Mouse (Mus musculus): Measurements from ENCODE around the gene Phf24. TPM values are rescaled to one million over a fixed set of nuclear protein-coding genes. Genes with fewer than 3 reads are reported as not detected.
A peak's percentile ranks its signal among the peaks of the same experiment; 100 is the strongest.

Gene Phf24
- total and polyA plus RNA-seq, 3 experiments, result 0.31 to 0.92 TPM; not detected in 1

GRCm38 (mm10) chr4:42988296-42988695 lies 71.8 kb downstream of the Phf24 start:
- H3K4me1 ChIP-seq (ENCODE audit: control insufficient read depth in 1 of 2, insufficient read depth in 2 of 2, low read length in 2 of 2), result no peaks in the 10 kb centered on the region
- no peak overlapping the region for H3K9ac ChIP-seq (ENCODE audit: control insufficient read depth, low read depth, low read length, poor library complexity, severe bottlenecking)
- DNase-seq (ENCODE audit: low read depth, low spot score), result peak; percentile 52
- H3K36me3 ChIP-seq (ENCODE audit: control insufficient read depth in 1 of 2, insufficient read depth in 2 of 2, low read length in 2 of 2), result peaks cover 8 to 56% of the 10 kb centered on the region in 2 experiments
- no peaks in the 10 kb centered on the region for H3K9me3 ChIP-seq (replicated peaks; ENCODE audit: insufficient read depth, low read length)
- H3K27me3 ChIP-seq (ENCODE audit: control insufficient read depth in 1 of 2, insufficient read depth in 2 of 2, low read length in 2 of 2), result no peaks in the 10 kb centered on the region
- TF ChIP-seq CTCF (IDR thresholded peaks at IDR 0.05 in 2 of 3, conservative IDR thresholded peaks at IDR 0.05 in 1 of 3; ENCODE audit: control insufficient read depth in 1 of 3, insufficient read depth in 1 of 3, low read depth in 2 of 3, low read length in 3 of 3, poor library complexity in 1 of 3, severe bottlenecking in 1 of 3), result peak in 2 of 3 experiments; percentile 31 to 34; a peak in 3 of 6 replicates
- no peak for TF ChIP-seq E2F4 (IDR thresholded peaks at IDR 0.05; ENCODE audit: borderline replicate concordance, low read depth, low read length)
- peak; percentile 12; the same call in 1 of the 2 replicates for TF ChIP-seq ZNF384 (IDR thresholded peaks at IDR 0.05; ENCODE audit: low read depth, low read length)
- no peak overlapping the region for H3K4me3 ChIP-seq (ENCODE audit: control insufficient read depth in 1 of 2, insufficient read depth in 1 of 2, low read depth in 2 of 2, low read length in 2 of 2)
- H3K27ac ChIP-seq (ENCODE audit: control insufficient read depth, low read depth, low read length), result no peak overlapping the region
- H3K79me2 ChIP-seq (ENCODE audit: control insufficient read depth, insufficient read depth, low read length, poor library complexity), result peaks cover 4% of the 10 kb centered on the region; the same call in 1 of the 2 replicates

Other genes starting within 250 kb of the Phf24 start
- gene 4930578G10Rik, start 181.1 kb upstream of the Phf24 start, total RNA-seq (2012; rRNA removed), result not detected in 2 replicates
- gene 4930578G10Rik, start 181.1 kb upstream of the Phf24 start, polyA plus RNA-seq (2012; ENCODE audit: insufficient read depth in 1 of 2, insufficient read length in 2 of 2, low read depth in 1 of 2, low replicate concordance in 2 of 2, missing spikeins in 1 of 2), result not detected
- not detected in 2 replicates for gene Ccl19, start 160.1 kb upstream of the Phf24 start, total RNA-seq (2012; rRNA removed)
- gene Ccl19, start 160.1 kb upstream of the Phf24 start, polyA plus RNA-seq (2012; ENCODE audit: insufficient read depth in 1 of 2, insufficient read length in 2 of 2, low read depth in 1 of 2, low replicate concordance in 2 of 2, missing spikeins in 1 of 2), result under 1 TPM in 1 of 2 experiments, not detected in 1; 0.10 TPM
- gene Ccl21a, start 142.7 kb upstream of the Phf24 start, total RNA-seq (2012; rRNA removed), result not detected in 2 replicates
- gene Ccl21a, start 142.7 kb upstream of the Phf24 start, polyA plus RNA-seq (2012; ENCODE audit: insufficient read depth in 1 of 2, insufficient read length in 2 of 2, low read depth in 1 of 2, low replicate concordance in 2 of 2, missing spikeins in 1 of 2), result not detected
- not detected in 2 replicates for gene Fam205a1, start 62.8 kb upstream of the Phf24 start, total RNA-seq (2012; rRNA removed)
- under 1 TPM in 1 of 2 experiments, not detected in 1; 0.01 TPM for gene Fam205a1, start 62.8 kb upstream of the Phf24 start, polyA plus RNA-seq (2012; ENCODE audit: insufficient read depth in 1 of 2, insufficient read length in 2 of 2, low read depth in 1 of 2, low replicate concordance in 2 of 2, missing spikeins in 1 of 2)
- not detected in 2 replicates for gene Gm12394, start 59.9 kb upstream of the Phf24 start, total RNA-seq (2012; rRNA removed)
- under 1 TPM in 1 of 2 experiments, not detected in 1; 0.10 TPM for gene Gm12394, start 59.9 kb upstream of the Phf24 start, polyA plus RNA-seq (2012; ENCODE audit: insufficient read depth in 1 of 2, insufficient read length in 2 of 2, low read depth in 1 of 2, low replicate concordance in 2 of 2, missing spikeins in 1 of 2)
- not detected in 2 replicates for gene Fam205c, start 42.4 kb upstream of the Phf24 start, total RNA-seq (2012; rRNA removed)
- gene Fam205c, start 42.4 kb upstream of the Phf24 start, polyA plus RNA-seq (2012; ENCODE audit: insufficient read depth in 1 of 2, insufficient read length in 2 of 2, low read depth in 1 of 2, low replicate concordance in 2 of 2, missing spikeins in 1 of 2), result not detected
- 0.73 and 1.0 TPM in 2 replicates for gene Dnajb5, start 33.2 kb downstream of the Phf24 start, total RNA-seq (2012; rRNA removed)
- gene Dnajb5, start 33.2 kb downstream of the Phf24 start, polyA plus RNA-seq (2012; ENCODE audit: insufficient read depth in 1 of 2, insufficient read length in 2 of 2, low read depth in 1 of 2, low replicate concordance in 2 of 2, missing spikeins in 1 of 2), result 1 to 10 TPM in 1 of 2 experiments, not detected in 1; 1.8 TPM
- 0.54 and 0.65 TPM in 2 replicates for gene 1700022I11Rik, start 52.9 kb downstream of the Phf24 start, total RNA-seq (2012; rRNA removed)
- gene 1700022I11Rik, start 52.9 kb downstream of the Phf24 start, polyA plus RNA-seq (2012; ENCODE audit: insufficient read depth in 1 of 2, insufficient read length in 2 of 2, low read depth in 1 of 2, low replicate concordance in 2 of 2, missing spikeins in 1 of 2), result under 1 TPM in 1 of 2 experiments, not detected in 1; 0.39 TPM
- gene Vcp, start 83.8 kb downstream of the Phf24 start, total RNA-seq (2012; rRNA removed), result 264 and 319 TPM in 2 replicates
- 100 to 1,000 TPM; 420 to 792 TPM for gene Vcp, start 83.8 kb downstream of the Phf24 start, polyA plus RNA-seq (2012; ENCODE audit: insufficient read depth in 1 of 2, insufficient read length in 2 of 2, low read depth in 1 of 2, low replicate concordance in 2 of 2, missing spikeins in 1 of 2)
- gene Fancg, start 93.8 kb downstream of the Phf24 start, total RNA-seq (2012; rRNA removed), result 10.1 and 11.4 TPM in 2 replicates
- gene Fancg, start 93.8 kb downstream of the Phf24 start, polyA plus RNA-seq (2012; ENCODE audit: insufficient read depth in 1 of 2, insufficient read length in 2 of 2, low read depth in 1 of 2, low replicate concordance in 2 of 2, missing spikeins in 1 of 2), result 10 to 100 TPM in 1 of 2 experiments, not detected in 1; 24.6 TPM
- 22.3 TPM in 2 replicates for gene Pigo, start 109.2 kb downstream of the Phf24 start, total RNA-seq (2012; rRNA removed)
- gene Pigo, start 109.2 kb downstream of the Phf24 start, polyA plus RNA-seq (2012; ENCODE audit: insufficient read depth in 1 of 2, insufficient read length in 2 of 2, low read depth in 1 of 2, low replicate concordance in 2 of 2, missing spikeins in 1 of 2), result 10 to 100 TPM in 1 of 2 experiments, not detected in 1; 36.1 TPM
- gene Stoml2, start 115.0 kb downstream of the Phf24 start, total RNA-seq (2012; rRNA removed), result 384 and 391 TPM in 2 replicates
- gene Stoml2, start 115.0 kb downstream of the Phf24 start, polyA plus RNA-seq (2012; ENCODE audit: insufficient read depth in 1 of 2, insufficient read length in 2 of 2, low read depth in 1 of 2, low replicate concordance in 2 of 2, missing spikeins in 1 of 2), result 100 to 1,000 TPM in 1 of 2 experiments, not detected in 1; 480 TPM
- 0.95 and 1.3 TPM in 2 replicates for gene Fam214b, start 129.6 kb downstream of the Phf24 start, total RNA-seq (2012; rRNA removed)
- 1 to 10 TPM in 1 of 2 experiments, not detected in 1; 3.8 TPM for gene Fam214b, start 129.6 kb downstream of the Phf24 start, polyA plus RNA-seq (2012; ENCODE audit: insufficient read depth in 1 of 2, insufficient read length in 2 of 2, low read depth in 1 of 2, low replicate concordance in 2 of 2, missing spikeins in 1 of 2)
- gene Unc13b, start 142.3 kb downstream of the Phf24 start, total RNA-seq (2012; rRNA removed), result 5.4 and 6.5 TPM in 2 replicates
- 1 to 10 TPM in 1 of 2 experiments, not detected in 1; 9.6 TPM for gene Unc13b, start 142.3 kb downstream of the Phf24 start, polyA plus RNA-seq (2012; ENCODE audit: insufficient read depth in 1 of 2, insufficient read length in 2 of 2, low read depth in 1 of 2, low replicate concordance in 2 of 2, missing spikeins in 1 of 2)

Measured in MEL (cell line).